Mouse (Mus musculus) embryo, embryonic 9.5 days (tissue): Measurements from ENCODE around the gene 4930480E11Rik.
"Not testable (repeated sequence)": the region's sequence is repeated elsewhere in the genome, so short reads cannot be mapped to it uniquely, and the experiment has no call there.

Experiments
- DNase-seq: peaks from one replicate; pipeline ENCODE4 v3.0.0-alpha.2; 2017; ENCODE audit errors: extremely low spot score

4930480E11Rik gene

DNA sequence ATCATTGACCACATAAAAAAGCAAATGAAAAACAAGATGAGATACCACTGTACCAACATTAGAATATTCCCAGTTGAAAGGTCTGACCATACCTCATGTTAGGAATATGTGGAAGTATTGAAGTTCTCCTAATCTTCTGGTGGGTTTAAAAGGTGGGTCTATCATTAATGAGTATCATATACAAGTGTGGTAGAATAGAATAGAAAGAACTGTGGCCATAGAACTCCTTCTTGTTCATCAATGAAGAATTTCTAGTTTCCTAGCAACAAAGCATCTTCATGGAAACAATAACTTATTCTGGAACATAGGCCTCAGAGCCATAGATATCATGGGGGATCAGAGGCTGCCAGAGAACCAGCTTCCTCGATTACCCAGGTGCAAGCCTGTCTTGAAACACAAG lies at the start of gene 4930480E11Rik:
4930480E11Rik (plus strand) TSS at position 301 of the 400 bp plus-strand sequence.
- DNase-seq = no peak

DNA sequence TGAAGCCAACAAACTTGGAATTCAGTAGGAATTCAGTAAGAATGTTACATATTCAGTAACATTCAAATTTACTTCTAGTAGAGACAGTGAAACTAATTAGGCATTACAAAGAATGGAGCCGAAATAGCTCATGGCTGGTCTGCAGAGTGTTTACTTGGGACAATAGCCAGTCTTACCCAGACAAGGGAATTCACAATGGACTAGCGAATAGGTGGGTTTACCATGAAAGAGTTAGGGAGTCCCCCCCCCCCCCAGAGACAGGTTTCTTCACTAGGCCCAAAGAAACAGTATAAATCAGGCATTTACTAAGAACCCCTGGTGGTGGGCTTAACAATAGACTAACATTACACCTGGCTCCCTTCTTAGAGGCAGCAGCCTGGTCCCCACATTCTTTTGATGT lies 33.9 kb downstream of the 4930480E11Rik start:
- not testable (repeated sequence) for DNase-seq
